Mouse (Mus musculus): ENCODE measurements around the gene Ins2. TPM values are rescaled to one million over a fixed set of nuclear protein-coding genes. Genes with fewer than 3 reads are reported as not detected.

Gene Ins2
- total RNA-seq, 2 experiments from 2014 or later, result not detected

DNA sequence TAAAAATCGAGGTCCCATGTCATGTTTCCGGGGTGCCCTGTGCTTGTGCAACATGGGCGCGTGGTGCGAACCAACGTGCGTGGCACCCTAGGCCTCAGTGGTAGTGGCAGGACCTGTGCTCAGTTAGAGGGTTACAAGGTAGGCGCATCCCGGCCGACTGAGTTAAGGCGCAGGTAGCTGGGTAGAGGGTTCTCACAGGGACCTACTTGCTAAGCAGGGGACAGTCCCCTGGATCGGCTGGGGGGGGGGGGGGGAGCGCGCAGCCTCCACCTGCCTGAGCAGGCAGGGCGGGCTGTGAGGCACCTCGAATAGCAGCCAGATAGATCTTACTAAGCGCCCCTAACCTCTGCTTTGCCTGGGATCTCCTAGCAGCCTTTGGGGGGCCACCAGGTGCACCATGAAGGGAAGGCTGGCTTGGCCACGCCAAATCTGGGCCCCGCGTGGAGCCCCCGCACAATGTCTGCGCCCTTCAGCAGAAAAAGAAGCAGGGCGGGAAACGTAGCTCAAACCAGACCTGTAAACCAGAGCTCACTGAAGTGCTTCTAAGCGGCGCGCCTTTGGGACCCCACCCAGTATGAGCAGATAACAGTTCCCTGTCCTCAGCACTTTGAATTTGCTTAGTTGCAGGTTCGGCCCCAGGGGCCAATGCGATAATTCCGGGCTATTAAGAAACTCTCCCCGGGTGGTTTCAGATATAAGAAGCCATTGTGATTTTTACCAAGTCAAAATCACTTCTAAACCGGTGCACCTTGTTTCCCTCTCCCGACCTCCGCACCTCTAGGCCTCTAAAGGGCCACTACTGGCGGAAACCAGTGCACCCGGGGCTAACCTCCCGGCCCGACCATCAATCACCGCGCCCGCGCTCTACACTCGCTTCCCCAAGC, 83.2 kb downstream of the Ins2 start:
- Histone ChIP-seq H3K27ac (no peak overlapping the region), H3K4me3 (no peak overlapping the region)
- no peak for TF ChIP-seq CTCF (conservative IDR thresholded peaks at IDR 0.05)
- DNase-seq (ENCODE audit: low spot score in 2 of 2), result no peak

GRCm38 (mm10) chr7:142659181-142659681, 84.0 kb downstream of the Ins2 start:
- peak overlapping the region; percentile 17; the same call in 1 of the 2 replicates for H3K4me3 ChIP-seq
- DNase-seq (ENCODE audit: low spot score in 2 of 2), result no peak
- no peak for TF ChIP-seq CTCF (conservative IDR thresholded peaks at IDR 0.05)
- no peak overlapping the region for H3K27ac ChIP-seq

DNA sequence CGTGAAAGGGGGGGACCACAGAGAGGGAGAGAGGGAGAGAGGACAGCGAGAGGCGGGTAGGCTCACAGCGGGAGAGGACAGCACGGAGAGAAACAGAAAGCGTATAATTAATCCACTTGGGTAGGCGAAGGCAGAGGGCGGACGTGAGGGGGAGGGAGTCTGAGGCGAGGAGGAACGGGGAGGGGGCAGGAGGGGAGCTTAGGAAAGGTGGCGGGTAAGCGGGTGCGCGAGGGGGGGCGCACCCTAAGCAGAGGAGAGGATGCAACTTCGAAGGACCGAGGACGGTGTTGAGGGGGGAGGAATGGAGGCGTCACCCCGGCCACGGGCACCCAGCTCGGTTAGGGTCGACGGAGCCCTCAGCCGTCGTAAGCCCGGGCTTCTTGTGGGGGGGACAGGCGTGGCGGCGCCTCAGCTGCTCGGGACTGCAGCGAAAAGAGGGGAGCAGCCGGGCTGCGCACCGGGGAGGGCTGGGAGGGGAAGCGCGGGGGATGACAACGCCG, 84.5 kb downstream of the Ins2 start:
- Histone ChIP-seq H3K27ac (no peak overlapping the region), H3K4me3 (peak overlapping the region; percentile 17; the same call in 1 of the 2 replicates)
- DNase-seq (ENCODE audit: low spot score in 2 of 2), result no peak
- no peak for TF ChIP-seq CTCF (conservative IDR thresholded peaks at IDR 0.05)

DNA sequence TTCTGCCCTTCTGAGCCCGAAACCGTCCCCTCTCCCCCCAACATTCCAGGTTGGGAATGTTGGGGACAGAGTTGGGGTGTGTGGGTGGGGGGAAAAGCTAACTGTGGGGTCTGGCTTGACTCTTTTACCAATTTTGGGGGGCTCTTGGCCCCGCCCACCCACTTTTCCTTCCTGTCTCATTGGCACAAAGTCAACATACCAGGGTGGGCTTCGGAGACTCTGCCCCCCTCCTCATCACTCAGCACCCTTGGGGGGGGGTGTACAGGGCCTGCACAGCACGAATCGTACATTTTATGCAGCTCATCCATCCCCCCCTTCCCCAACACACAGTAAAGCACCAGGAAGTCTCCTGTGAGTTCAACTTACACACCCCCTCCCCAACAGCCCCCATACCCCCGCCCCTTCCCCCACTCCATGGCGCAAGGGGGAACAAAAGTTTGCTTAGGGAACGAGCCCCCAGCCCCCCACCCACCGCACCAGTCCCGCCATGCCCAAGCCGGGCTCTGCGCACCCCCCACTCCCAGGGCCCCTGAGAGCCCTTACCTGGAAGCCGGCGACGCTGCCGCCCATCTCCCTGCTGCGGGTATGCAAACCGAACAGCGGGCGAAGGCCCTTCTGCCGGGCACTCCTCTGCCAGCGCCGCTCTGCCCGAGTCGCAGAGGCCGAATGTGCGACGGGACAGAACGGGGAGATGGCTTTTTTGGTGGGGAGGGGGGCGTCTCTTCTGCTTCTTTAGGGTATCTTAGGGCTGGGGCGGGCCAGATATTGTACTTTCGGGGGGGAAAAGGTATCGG, 85.2 kb downstream of the Ins2 start:
- no peak for TF ChIP-seq CTCF (conservative IDR thresholded peaks at IDR 0.05)
- no peak for DNase-seq (ENCODE audit: low spot score in 2 of 2)
- H3K4me3 ChIP-seq, result no peak overlapping the region
- no peak overlapping the region for H3K27ac ChIP-seq

- no peak for TF ChIP-seq CTCF (conservative IDR thresholded peaks at IDR 0.05)
- no peak for DNase-seq (ENCODE audit: low spot score in 2 of 2)
- H3K4me3 ChIP-seq, result no peak overlapping the region
- no peak overlapping the region for H3K27ac ChIP-seq
These were observed 85.8 kb downstream of the Ins2 start for GRCm38 (mm10) chr7:142657341-142657791.

DNA sequence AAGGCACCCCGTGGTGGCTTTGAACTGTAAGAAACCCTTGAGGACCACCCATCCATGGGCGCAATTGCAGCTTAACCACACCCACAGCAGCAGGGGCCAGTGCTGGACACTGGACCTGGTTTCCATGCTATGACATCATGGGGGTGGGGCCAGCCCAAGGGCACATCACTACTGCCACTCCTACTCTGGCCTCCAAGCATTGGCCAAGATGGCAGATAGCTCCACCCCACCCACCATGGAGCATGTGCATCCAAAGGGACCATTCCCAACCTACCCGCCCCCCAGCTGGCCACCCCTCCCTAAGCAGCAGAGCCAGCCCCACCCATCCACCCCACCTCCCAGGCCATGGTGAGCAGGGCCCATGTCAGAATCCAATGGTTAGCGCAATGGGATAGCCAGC, 87.1 kb downstream of the Ins2 start:
- no peak for TF ChIP-seq CTCF (conservative IDR thresholded peaks at IDR 0.05)

GRCm38 (mm10) chr7:142655633-142656032, 87.5 kb downstream of the Ins2 start:
- no peak overlapping the region for H3K4me3 ChIP-seq
- no peak for DNase-seq (ENCODE audit: low spot score in 2 of 2)
- no peak overlapping the region for H3K27ac ChIP-seq
- no peak for TF ChIP-seq CTCF (conservative IDR thresholded peaks at IDR 0.05)

More for the DNA sequence above, 87.1 kb downstream of the Ins2 start:
- DNase-seq (ENCODE audit: low spot score in 2 of 2), result no peak
- no peak overlapping the region for H3K27ac ChIP-seq
- H3K4me3 ChIP-seq, result no peak overlapping the region

DNA sequence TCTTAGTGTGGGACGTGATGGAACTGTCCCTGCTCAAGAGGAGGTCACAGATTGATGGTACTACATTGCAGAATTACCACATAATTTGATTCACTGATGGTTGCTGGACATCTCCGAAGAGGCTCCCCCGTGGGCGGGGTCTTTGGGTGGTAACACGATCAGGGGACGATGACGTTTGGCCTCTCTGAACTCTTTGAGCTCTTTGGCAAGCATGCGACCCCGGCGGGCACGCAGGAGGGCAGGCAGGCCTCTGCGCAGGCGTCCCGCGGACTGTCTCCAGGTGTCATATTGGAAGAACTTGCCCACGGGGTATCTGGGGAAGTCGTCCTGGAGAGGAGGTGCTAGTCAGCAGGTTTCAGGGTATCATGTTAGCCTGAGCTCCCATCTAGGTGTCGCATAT, 89.5 kb downstream of the Ins2 start:
- no peak for DNase-seq (ENCODE audit: low spot score in 2 of 2)
- H3K4me3 ChIP-seq, result no peak overlapping the region
- TF ChIP-seq CTCF (conservative IDR thresholded peaks at IDR 0.05), result no peak
- no peak overlapping the region for H3K27ac ChIP-seq

- Histone ChIP-seq H3K27ac (no peak overlapping the region), H3K4me3 (no peak overlapping the region)
- no peak for DNase-seq (ENCODE audit: low spot score in 2 of 2)
- TF ChIP-seq CTCF (conservative IDR thresholded peaks at IDR 0.05), result no peak
These were observed 96.5 kb downstream of the Ins2 start for GRCm38 (mm10) chr7:142646676-142647075.

DNA sequence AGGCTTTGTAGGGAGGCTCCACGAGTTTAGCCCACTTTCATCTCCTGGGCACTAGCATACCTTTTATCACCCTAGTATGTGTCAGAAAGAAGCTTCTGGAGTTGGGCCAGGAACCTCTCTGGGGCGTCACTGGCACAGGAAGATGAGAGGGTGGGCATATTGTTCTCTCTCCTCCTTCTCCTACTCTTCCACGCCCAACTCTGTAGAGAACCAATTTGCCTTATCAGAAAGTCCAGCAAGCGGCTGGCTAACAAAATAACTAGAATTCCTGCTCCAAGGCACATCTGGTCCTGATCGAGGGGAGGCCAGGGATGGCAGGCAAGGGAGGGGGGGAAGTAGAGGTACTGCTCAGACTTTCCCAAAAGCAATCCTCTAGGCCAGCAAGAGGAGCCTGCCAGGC, 98.1 kb downstream of the Ins2 start:
- DNase-seq (ENCODE audit: low spot score in 2 of 2), result no peak
- no peak for TF ChIP-seq CTCF (conservative IDR thresholded peaks at IDR 0.05)
- Histone ChIP-seq H3K27ac (no peak overlapping the region), H3K4me3 (no peak overlapping the region)

GRCm38 (mm10) chr7:142636178-142636577, 107.0 kb downstream of the Ins2 start:
- H3K4me3 ChIP-seq, result no peak overlapping the region
- no peak overlapping the region for H3K27ac ChIP-seq
- TF ChIP-seq CTCF (conservative IDR thresholded peaks at IDR 0.05), result no peak
- DNase-seq (ENCODE audit: low spot score in 2 of 2), result no peak

DNA sequence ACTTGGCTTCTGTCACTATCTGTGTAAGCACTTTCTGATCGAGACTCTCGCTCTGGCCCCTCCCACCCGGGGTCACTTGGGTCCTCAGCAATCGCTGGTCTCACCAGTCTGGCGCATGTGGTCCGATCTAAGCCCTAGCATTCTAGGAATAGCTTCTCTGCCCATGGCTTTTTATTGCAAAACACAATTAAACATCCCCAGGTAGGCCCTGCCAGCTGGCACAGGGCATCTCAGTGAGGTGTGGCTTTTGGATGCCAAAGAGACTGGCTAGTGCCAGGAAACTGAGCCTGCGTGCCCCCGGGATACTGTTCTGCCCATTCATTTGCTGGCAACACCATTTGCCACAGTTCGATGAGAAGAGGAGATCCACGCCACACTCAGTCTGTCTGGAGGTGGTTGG, 112.5 kb downstream of the Ins2 start:
- no peak for DNase-seq (ENCODE audit: low spot score in 2 of 2)
- TF ChIP-seq CTCF (conservative IDR thresholded peaks at IDR 0.05), result no peak
- no peak overlapping the region for H3K27ac ChIP-seq
- H3K4me3 ChIP-seq, result no peak overlapping the region

GRCm38 (mm10) chr7:142629806-142630205, 113.4 kb downstream of the Ins2 start:
- H3K27ac ChIP-seq, result no peak overlapping the region
- no peak for TF ChIP-seq CTCF (conservative IDR thresholded peaks at IDR 0.05)
- H3K4me3 ChIP-seq, result no peak overlapping the region
- no peak for DNase-seq (ENCODE audit: low spot score in 2 of 2)

Small RNA genes within 50 kb of the gene (microRNA-seq; reads per million reads assigned to microRNA genes)
- 66.5 to 68.1 reads per million in 2 experiments for gene Mir483

Other genes with a start within 250 kb of the Ins2 start
- not detected for gene Tnnt3, start 244.5 kb downstream of the Ins2 start, total RNA-seq (2021)
- gene Mrpl23, start 210.7 kb downstream of the Ins2 start, total RNA-seq (2021), result 1 to 10 TPM; 7.9 to 8.8 TPM
- 10 to 100 TPM; 45.8 to 68.2 TPM for gene Igf2, start 76.6 kb downstream of the Ins2 start, total RNA-seq (2021)
- gene Gm49394, start 73.4 kb downstream of the Ins2 start, total RNA-seq (2021), result not detected
- under 1 TPM; 0.36 to 0.93 TPM for gene Th, start 187.7 kb upstream of the Ins2 start, total RNA-seq (2021)
- gene Ascl2, start 225.9 kb upstream of the Ins2 start, total RNA-seq (2021), result under 1 TPM; 0.28 to 0.37 TPM